Mouse (Mus musculus): ENCODE data around the gene Abcg1.

Abcg1 gene

DNA sequence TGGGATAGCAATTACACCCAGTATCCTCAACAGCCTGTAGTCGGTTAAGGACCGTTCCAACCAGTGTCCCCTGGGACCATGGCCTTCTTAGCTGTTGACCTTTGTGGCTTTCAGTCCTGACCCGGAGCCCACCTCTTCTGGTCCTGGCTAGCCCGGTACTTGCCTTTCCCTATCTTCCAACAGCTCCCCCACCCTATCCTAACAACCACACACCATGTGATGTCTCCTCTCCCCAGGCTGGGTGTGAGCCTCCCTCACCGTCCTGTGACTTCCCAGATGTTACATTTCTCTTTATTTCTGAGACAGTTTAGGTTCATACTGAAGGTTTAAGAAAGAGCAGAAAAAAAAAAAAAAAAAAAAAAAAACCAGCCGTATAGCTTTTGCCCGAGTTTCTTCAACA is 17.1 kb upstream of the Abcg1 start:
- DNase-seq (ENCODE audit: low spot score in 2 of 2) = no peak

DNA sequence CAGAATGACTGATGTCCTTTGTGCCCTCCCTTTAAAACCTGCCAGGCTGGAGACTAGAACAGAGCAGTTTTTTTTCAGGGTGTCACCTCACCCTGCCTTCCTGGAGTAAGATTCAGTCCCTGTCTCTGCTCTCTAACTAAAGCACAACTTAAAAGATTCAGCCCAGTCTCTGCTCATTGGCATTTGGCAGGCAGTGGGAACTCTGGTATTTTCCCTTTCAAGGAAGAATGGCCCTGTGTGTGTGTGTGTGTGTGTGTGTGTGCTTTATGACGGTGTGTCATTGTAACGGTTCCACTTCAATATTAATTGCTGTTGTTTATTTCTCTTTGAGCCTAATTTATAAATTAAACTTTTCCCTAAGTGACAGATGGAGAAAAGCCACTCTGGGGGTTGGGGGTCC is 14.7 kb upstream of the Abcg1 start:
- no peak for DNase-seq (ENCODE audit: low spot score in 2 of 2)

DNA sequence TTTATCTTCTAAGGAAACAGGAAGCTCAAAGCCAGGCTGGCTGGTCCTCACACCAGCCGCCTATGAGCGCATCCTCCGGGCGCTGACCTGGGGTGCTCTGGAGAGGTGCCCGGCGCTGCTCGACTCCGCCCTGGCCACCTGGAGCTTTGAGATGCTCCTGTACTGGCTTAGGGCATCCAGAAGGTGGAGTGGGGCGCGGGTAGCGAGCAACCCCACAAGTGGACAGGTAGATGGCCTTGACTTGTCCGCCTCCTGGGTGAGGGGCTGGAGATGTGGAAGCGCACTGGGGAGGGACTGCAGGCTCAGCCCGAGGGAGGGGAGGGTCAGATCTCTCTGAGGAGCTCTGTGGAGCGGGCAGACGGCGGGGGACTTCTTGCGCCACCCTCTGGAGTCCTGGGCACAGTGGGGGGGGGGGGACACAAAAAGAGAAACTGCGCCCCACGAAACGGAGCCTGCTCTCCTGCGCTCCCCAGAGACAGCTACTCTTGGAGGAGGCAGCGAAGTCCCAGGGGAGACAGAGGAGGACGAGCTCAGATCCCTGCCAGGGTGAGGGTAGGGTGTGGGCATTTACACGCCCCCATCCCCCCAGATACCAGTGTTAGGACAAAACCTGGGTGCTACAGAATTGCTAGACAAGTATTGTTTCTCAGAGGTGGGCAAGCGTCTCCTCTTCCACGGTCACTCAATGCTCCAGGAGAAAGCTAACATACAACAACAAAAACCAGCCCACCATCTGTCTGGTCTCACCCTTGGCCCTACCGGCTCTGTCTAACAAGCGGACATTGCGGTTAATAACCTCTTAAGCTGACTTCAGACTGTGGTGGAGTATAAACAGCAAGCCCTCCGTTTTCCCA is 643 bp downstream of the Abcg1 start:
- no peak for DNase-seq (ENCODE audit: low spot score in 2 of 2)

DNA sequence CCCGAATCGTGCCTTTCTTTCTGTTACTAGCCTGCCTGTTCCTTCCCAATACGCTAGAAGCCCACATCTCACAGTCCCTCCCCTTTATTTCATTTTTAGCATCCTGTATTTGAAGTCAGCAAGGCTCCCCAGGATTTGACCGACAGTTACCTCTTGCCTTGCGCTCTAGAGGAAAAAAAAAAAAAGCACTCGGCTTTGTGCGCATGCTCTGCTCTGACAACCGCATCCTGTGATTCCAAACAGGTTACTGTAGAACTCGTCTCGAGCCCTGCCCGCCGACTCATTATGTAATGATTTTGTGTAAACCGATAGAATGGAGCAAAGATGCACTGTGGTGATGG is 1.2 kb downstream of the Abcg1 start:
- peak in 1 of 2 experiments; percentile 67 for DNase-seq (ENCODE audit: low spot score in 2 of 2)

DNA sequence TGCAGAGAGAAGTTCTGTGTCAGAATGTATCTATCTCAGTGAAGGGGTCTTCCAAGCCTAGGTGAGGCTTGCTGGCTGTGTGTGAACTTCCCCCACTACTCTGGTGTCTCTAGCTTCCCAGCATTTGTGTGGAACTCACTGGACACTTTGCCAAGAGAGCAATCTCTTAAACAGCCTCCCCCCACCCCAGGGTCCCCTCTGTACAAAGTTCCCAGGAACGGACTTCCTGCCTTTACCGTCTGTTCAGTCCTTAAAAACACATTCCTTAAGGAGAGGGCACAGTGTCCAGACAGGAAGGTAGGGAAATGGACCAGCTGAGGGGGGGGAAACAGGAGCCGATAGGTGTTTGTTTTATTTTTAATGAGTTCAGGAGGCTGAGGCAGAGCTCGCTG is 2.7 kb downstream of the Abcg1 start:
- no peak for DNase-seq (ENCODE audit: low spot score in 2 of 2)

DNA sequence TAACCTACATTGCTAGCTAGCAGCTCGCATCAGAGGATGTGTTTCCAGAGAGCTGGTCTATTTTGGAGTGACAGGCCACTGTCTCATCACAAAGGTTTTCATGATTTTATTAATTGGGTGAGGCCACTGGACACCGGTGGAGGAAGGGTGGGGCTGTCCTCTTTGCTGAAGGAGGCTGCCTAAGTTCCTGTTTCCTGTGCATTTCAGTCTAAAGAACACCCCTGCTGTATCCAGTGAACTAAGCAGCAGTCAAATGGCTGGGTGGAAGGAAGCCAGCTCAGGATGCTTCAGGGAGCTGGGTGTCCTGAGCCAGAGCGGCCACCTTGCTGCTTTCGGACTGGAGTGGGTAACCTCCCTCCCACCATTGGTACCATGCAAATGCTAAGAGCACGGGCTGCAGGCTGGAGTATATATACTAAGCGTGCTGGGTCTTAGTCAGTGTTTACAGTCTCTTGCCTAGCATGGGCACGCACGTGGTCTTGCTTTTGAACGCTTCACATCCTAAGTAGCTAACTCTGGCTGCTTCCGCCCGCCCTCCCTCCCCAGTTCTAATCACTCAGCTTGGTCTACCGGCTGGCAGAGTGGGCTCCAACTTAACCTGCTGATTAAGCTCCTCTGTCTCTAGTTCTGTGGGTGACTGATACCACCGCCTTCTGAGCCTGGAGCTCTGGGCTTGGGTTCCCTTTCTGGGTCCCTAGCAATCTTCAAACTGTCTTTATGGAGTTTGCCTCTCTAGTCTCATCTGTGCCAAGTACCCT is 3.3 kb downstream of the Abcg1 start:
- DNase-seq (ENCODE audit: low spot score in 2 of 2) = no peak

DNA sequence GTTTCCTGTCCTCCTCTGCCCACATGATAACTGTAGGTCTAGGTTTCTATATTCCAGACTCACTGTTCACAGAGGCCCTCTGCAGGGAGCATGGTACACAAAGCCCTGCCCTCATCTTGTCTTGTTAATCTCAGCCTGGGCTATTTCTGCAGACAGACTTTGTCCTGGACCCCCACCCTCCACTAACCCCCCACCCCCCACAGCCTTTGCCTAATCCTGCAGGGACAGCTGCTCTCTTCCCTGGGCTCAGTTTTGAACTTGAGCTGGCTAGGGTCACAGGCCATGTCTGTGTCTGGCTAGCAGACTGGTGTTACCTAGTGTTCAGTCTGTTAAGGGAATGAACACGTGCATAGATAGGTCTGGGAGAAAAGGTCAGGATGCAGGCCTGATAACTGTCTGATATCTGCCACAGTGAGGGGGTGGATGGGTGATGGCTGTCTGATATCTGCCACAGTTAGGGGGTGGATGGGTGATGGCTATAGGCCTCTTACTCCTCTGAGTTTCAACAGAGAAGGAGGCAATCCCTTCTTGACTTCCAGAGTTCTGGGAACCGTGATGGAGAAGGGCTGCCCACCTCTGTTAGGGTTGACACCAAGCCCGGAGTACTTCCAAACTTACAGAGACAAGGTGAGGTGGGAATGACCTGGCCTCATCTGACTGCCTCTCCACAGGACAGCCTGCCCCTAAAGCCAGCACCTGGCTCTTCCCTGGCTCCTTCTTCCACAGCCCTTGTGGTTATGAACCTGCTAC is 4.0 kb downstream of the Abcg1 start:
- no peak for DNase-seq (ENCODE audit: low spot score in 2 of 2)

DNA sequence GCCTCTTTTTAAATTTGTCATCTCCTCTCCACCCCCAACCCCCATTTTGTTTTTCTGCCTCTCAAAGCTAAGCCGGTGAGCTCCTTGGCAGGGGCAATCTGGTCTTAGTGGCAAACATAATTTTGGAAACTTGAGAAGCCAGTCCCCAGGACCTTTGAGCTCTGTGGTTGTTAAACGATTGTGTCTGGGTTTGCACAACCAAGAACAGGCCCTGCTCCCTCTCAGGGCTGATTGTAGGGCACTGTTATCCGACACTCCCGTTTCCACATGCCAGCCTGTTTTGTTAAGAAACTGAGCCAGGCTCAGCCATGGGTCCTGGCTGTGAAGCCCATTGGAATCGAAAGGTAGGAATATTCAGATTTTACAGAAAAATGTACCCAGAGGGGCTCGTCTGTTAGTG is 8.6 kb downstream of the Abcg1 start:
- DNase-seq (ENCODE audit: low spot score in 2 of 2) = no peak

DNA sequence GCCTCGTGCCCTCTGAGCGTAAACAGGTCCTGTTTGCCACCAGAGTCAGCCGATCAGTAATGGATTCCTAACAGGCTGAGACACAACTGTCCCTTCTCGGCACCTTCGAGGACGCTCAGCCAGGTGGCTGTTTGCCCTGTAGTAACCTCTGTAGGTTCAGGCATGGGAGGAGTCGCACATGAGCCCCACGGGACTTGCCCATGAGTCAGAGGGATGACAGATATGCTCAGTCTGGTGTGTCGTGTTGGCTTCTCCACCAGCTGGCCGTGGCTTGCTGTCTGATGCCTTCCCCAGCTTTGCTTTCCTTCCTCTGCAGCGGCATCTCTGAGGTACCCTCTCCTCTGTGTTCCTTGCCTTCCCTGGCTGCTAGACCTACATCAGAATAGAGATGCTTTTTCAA is 9.6 kb downstream of the Abcg1 start:
- DNase-seq (ENCODE audit: low spot score in 2 of 2) = no peak

DNA sequence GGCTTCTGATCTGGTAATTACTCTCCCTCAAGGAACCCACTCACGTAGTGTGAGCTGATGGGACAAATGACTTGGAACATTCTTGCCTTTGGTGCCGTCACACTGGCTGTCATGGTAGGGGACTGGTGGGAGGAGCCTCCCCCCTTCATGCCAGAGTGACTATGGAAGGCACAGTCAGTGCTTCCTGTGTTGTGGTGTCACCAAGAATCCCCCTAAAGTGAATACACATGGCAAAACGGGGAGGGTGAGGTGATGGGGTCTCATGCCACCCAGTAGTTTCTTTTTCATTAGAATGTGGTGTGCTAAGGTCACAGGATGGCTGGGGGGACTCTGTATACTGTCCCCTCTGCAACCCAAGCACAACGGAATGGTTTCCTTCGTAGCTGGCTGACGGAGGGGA is 11.6 kb downstream of the Abcg1 start:
- no peak for DNase-seq (ENCODE audit: low spot score in 2 of 2)

DNA sequence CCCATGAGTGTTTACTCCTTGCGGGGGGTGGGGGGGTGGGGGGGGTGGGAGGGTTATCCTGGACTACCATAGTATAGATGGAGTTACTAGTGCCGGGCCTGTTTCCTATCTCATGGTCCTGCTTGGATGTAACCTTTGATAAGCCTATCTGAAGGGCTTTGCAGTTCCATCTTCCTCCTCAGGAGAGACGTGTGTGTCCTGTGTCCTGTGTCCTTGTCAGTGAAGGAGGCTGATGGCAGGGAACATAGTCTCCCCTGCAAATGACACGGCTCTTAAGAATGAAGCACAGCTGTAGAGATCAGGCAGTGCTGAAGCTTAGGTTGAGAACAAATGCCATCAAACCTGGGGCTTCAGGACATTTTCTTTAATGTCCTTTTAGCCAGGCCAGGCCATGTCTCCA is 12.4 kb downstream of the Abcg1 start:
- DNase-seq (ENCODE audit: low spot score in 2 of 2) = no peak

DNA sequence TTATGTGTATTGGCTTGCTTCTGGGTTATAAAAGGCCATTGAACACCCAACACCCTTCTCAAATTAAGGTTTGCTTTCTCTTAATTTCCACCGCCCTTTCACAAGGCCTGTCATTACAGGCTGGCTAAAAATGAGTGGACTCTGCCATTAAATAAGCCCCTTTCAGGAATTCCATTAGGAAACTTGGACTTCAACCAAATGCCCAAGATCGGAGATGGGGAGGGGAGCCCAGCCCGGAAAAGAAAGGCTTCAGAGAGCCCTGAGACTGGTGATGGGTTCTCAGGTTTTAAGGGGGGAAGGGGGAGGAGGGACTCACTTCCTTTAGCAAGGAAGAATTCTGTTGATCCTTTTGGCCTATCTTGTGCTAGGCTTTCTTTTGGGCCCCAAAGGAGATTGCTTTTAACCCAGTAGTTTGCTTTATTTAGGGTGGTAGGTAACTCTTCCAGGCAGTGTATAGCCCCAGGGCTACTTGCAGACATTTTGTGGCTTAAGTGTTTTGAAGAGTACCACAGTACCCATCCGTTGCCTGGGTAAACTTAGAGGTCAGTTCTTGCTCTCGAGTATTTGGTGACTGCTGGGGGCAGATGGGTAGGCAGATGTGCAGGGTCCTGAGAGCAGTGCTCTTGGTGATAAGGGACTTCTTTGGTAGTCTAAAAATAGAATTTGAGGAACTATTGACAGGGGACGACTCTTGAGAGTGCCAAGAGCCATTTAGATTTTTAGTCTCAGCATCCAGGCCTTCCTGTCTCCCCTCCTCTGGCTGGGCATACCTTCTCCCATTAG is 13.1 kb downstream of the Abcg1 start:
- no peak for DNase-seq (ENCODE audit: low spot score in 2 of 2)

DNA sequence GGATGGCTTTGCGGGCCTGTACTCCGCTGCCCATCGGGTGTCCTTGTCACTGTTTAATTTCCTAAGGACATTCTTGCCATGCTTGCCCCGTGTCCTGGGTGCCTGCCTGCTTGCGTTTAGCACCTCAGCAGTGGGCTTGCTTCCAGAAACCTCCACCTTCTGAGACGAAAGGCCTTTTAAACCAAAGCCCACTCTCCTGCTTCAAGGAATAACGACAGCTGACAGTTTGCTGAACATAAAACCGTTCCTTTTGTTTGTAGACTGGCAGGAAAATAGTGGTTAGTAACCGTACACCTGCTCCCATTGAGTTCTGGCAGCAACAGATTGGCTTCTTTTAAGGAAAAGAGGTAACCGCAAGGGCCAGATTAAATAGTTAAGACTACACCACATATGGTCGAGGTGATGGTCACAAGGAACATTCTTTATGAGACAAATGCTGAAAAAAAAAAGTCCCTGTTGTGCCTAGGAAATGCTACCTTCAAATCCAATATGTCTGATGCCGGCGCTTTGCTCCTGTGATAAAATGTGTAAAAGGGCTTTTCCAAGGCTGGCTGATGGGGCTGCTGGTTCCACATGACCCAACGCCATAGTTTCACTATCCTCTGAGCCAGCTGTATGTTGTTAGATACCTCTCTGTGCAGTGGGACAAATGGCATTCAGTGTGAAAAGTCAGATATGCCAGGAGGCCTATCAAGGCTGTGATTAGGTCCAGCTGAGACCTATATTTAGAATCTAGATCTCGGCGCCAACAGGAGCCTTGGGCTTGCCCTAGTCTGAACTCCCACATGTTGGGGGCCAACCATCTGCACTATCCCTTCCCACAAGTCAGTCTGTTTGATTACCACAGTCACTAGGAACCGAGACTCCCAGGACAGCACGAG is 14.2 kb downstream of the Abcg1 start:
- DNase-seq (ENCODE audit: low spot score in 2 of 2) = no peak

DNA sequence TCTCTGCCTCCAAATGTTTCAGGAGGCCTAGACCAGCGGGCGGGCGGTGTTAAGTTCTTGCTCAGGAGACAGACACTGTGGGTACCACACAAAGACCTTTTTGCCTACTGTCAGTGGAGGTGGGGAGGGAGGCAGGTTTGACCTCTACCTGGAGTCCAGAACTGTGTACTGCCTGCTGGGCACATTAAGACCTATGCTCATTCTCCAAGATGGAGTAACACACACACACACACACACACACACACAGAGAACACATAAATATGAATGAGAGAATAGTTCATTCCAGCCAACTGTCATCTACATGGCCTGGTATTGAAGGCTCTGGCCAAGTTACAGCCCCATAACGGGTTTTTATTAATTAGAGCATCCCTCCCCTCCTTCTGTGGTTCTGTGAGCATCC is 15.4 kb downstream of the Abcg1 start:
- no peak for DNase-seq (ENCODE audit: low spot score in 2 of 2)

DNA sequence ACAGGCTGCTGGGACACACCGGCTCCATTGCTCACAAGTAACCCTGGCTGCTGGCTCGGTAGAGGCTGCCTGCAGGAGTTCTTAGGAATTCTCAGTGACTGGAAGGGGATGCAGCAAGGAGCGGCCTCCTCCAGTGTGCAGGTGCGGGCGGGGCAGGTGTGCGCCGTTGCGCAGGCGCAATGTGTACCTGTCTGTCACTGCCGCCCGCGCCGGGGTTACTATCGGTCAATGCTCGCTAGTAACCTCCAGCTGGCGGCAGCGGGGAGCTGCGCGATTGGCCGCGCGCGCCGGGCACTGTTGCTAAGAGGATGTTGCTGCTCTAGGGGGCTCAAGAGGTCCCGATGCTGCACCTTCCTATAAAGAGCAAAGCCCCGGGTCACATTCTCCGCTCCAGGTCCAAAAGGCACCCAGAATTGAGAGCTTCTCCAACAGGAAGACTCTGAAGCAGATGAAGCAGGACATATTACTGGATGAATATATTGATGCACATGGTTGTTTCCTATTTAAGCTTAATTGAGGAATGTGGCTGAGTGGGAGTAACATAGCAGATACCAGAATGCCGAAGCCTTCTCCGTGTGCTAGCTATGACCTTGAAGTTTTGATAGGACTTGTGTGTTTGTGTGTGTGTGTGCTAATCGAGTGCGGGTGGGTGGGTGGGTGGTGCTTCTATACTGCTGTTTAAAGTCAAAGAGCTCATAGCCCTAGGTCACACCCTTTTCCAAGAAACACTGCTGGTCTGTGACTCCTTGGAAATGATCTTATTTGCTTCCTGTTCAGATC is 16.0 kb downstream of the Abcg1 start:
- DNase-seq (ENCODE audit: low spot score in 2 of 2) = peak; percentile 60 to 70

DNA sequence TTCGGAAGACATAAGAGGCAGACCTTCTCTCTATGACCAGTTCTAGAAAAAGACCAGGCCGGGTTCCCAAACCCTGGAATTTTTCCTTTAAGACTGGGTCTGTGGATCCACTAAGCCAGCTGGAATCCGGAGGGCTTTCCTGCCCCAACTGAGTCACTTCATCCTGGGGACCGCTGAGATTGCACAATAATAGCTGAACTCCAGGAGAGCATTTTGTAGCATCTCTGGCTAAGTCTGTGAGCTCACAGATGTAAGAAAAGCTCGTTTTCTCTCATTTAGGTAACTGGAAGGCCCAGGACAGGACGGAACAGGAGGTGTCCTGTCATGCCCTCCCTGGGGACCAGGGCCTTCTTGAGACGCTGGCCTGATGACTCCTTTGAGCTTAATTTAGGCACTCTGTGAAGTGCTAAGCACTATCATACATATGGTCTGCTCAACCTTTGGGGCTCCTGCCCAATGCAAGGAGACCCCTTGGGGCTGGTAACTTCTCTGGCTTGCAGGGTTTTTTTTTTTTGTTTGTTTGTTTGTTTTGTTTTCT is 16.6 kb downstream of the Abcg1 start:
- DNase-seq (ENCODE audit: low spot score in 2 of 2) = no peak

DNA sequence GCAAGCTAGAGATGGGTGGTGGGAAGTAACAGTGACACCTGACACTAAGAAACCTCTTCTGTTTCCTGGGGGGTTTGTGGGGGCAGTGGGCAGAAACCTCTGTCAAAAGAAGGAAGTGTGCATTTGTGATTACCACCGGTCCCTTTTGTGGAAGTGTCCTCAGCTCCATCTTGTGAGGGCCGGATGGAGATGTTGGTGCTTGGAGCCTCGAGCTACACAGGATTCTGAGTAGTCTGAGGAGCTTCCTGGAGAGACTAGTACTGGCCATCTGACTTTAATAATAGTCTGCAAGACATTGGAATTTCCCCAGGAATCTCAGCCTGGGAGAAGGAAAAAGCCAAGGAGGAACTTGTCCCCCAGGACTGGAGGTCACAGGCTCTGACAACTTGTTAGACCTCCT is 17.2 kb downstream of the Abcg1 start:
- no peak for DNase-seq (ENCODE audit: low spot score in 2 of 2)

DNA sequence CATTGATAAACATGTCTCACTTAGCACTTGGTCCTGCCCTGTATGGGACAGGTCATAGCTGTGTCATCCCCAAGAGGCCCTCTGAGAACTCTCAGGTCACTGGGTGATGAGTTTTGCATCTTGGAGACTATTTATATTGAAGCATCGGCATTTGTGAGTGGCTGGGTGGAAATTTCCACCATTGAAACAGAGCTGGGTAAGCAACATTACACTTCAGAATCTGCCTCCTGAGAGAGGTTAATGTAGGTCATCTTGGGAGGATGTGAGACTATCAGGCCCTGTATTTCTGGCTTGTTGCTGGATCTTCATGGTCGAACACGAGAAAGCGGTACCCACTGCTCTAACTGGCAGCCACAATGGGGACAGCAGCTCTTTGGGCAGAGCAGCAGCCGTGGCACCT is 18.0 kb downstream of the Abcg1 start:
- DNase-seq (ENCODE audit: low spot score in 2 of 2) = no peak

DNA sequence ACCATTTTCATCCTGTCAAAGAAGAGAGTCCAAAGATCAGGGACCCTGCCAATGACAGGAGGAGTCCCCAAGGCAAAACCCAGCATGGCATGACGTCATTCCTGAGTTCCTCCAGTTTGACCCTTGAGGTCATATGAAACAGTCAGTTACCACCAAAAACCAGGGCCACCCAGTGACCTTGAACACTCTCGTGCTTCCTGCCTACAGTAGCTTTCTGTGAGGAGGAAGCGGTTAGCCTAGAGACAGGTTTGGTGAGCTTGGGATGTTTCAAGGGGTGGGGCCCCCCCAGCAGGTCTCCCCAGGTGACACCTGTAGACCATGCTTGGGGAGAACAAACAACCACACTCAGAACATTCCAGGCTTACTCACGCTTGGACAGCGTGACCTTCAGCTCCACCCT is 20.1 kb downstream of the Abcg1 start:
- no peak for DNase-seq (ENCODE audit: low spot score in 2 of 2)

DNA sequence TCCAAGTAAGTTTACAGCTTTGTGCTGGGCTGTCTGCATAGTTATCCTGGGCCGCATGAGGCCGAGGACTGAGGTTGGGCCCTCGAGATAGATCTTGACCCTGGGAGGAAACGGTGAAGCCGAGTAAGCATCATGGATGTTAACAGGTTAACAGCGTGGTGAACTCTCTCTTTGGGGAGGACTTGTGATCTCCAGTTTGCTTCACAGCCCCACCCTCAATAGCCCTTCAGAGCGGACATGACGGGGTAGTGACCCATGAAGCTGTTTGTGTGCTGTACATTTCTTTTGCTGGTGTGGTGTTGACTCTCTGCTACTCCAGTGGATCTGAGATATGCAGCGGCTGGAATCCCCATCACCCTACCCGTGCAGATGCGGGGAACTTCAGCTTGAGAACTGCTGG is 21.1 kb downstream of the Abcg1 start:
- no peak for DNase-seq (ENCODE audit: low spot score in 2 of 2)
